Comparison of ENCODE assay signal across 10 mouse cellular contexts in genomic region chr8:106507761-106508331, GRCm38 (mm10). TPM values are rescaled to one million over a fixed set of nuclear protein-coding genes. Genes with fewer than 3 reads are reported as not detected.
DNase-seq lines count a peak whose midpoint lies in the region; ATAC-seq and TF ChIP-seq lines count a peak whose summit lies in the region.
"Had no signal": no experiment of that assay in that cellular context is flagged by ENCODE, and none has a peak within 500 bp of the region (broad histone marks: within the 10 kb centered on the region; RNA-seq: fewer than 3 reads in every experiment).

No protein-coding gene starts in this region.

- no peaks in the 10 kb centered on the region for H3K9me3 ChIP-seq in heart, embryonic 16.5 days (replicated peaks; ENCODE audit: control insufficient read depth, low read length)
- H3K9me3 ChIP-seq in limb, embryonic 14.5 days (ENCODE audit: control insufficient read depth, low read length) = no peaks in the 10 kb centered on the region
- H3K9me3 ChIP-seq in midbrain, embryonic 14.5 days (ENCODE audit: control insufficient read depth, low read length) = no peaks in the 10 kb centered on the region

- 1% methylated on average over 30 of the region's 30 CpGs for WGBS in heart, embryonic 16.5 days
- 2% methylated on average over 30 of the region's 30 CpGs for WGBS in limb, embryonic 14.5 days
- WGBS in midbrain, embryonic 14.5 days = under 1% methylated on average over 30 of the region's 30 CpGs

- peak overlapping the region; percentile 82 for H3K4me2 ChIP-seq in heart, embryonic 16.5 days (ENCODE audit: low read depth, low read length)
- H3K4me2 ChIP-seq in limb, embryonic 14.5 days (replicated peaks; ENCODE audit: low read depth, low read length, severe bottlenecking) = peak overlapping the region; percentile 71
- H3K4me2 ChIP-seq in midbrain, embryonic 14.5 days (ENCODE audit: low read length) = peak overlapping the region; percentile 73

- peak; percentile 11 to 46 for DNase-seq in left cerebral cortex, adult 18-20 months (ENCODE audit: low spot score in 2 of 2)
- no peak for DNase-seq in left cerebral cortex, adult 11 months (ENCODE audit: low spot score)
- peak; percentile 27 to 47 for DNase-seq in cerebellum, postnatal 25 days
- DNase-seq in limb, embryonic 14.5 days (ENCODE audit: low spot score) = peak; percentile 56
- peak; percentile 75 for DNase-seq in midbrain, embryonic 14.5 days
- DNase-seq in yolk sac, embryonic 10.5 days (ENCODE audit: low spot score) = peak; percentile 79
- DNase-seq in gastrocnemius, postnatal 14 days = no peak

- no peaks in the 10 kb centered on the region for H3K27me3 ChIP-seq in heart, embryonic 16.5 days (ENCODE audit: control insufficient read depth, insufficient read depth, low read length)
- peaks cover 9% of the 10 kb centered on the region; the same call in 1 of the 2 replicates for H3K27me3 ChIP-seq in limb, embryonic 14.5 days (ENCODE audit: control insufficient read depth, insufficient read depth, low read length)
- H3K27me3 ChIP-seq in midbrain, embryonic 14.5 days (ENCODE audit: control insufficient read depth, insufficient read depth, low read length) = peaks cover 63% of the 10 kb centered on the region

- no peak for ATAC-seq in heart, embryonic 16.5 days (replicated peaks; ENCODE audit: extremely low read depth, insufficient read depth, low FRiP score)
- no peak for ATAC-seq in limb, embryonic 14.5 days (ENCODE audit: low FRiP score, low read depth)
- no peak for ATAC-seq in midbrain, embryonic 14.5 days (ENCODE audit: low FRiP score, low TSS enrichment)

- H3K36me3 ChIP-seq in heart, embryonic 16.5 days (ENCODE audit: control insufficient read depth, insufficient read depth) = no peaks in the 10 kb centered on the region
- no peaks in the 10 kb centered on the region for H3K36me3 ChIP-seq in limb, embryonic 14.5 days (ENCODE audit: control insufficient read depth, insufficient read depth, low read length)
- no peaks in the 10 kb centered on the region for H3K36me3 ChIP-seq in midbrain, embryonic 14.5 days (ENCODE audit: control insufficient read depth, insufficient read depth, low read length)

- H3K4me3 ChIP-seq in heart, embryonic 16.5 days (ENCODE audit: low read length) = peak overlapping the region; percentile 55
- peak overlapping the region; percentile 28 for H3K4me3 ChIP-seq in limb, embryonic 14.5 days (replicated peaks; ENCODE audit: low read length)
- peak overlapping the region; percentile 31 for H3K4me3 ChIP-seq in midbrain, embryonic 14.5 days (replicated peaks; ENCODE audit: low read depth, low read length)

- H3K27ac ChIP-seq in heart, embryonic 16.5 days (ENCODE audit: low read length) = no peak overlapping the region
- peak overlapping the region; percentile 41 for H3K27ac ChIP-seq in limb, embryonic 14.5 days (replicated peaks; ENCODE audit: low read depth, low read length)
- no peak overlapping the region for H3K27ac ChIP-seq in midbrain, embryonic 14.5 days (replicated peaks; ENCODE audit: low read depth, low read length)

- peak overlapping the region; percentile 74 for H3K9ac ChIP-seq in heart, embryonic 16.5 days (ENCODE audit: low read length)
- peak overlapping the region; percentile 38; the same call in 1 of the 2 replicates for H3K9ac ChIP-seq in limb, embryonic 14.5 days (ENCODE audit: low read depth, low read length, severe bottlenecking)
- peak overlapping the region; percentile 34 for H3K9ac ChIP-seq in midbrain, embryonic 14.5 days (replicated peaks; ENCODE audit: low read length)

- no peak for TF ChIP-seq POLR2A in limb, embryonic 14.5 days (IDR thresholded peaks at IDR 0.05; ENCODE audit: borderline replicate concordance, extremely low read depth, insufficient read depth, insufficient read length)

- H3K4me1 ChIP-seq in heart, embryonic 16.5 days (ENCODE audit: control insufficient read depth, insufficient read depth, low read length) = peaks cover 14% of the 10 kb centered on the region
- H3K4me1 ChIP-seq in limb, embryonic 14.5 days (ENCODE audit: control insufficient read depth, insufficient read depth, low read length) = peaks cover 42% of the 10 kb centered on the region
- H3K4me1 ChIP-seq in midbrain, embryonic 14.5 days (ENCODE audit: control insufficient read depth, insufficient read depth, low read length) = peaks cover 27% of the 10 kb centered on the region

- intact Hi-C loops in gastrocnemius, postnatal 14 days (cut with DNase I; ENCODE audit: low total_unique reads) = no loop called here

RNA-seq across cellular contexts. Expression of gene Cdh3, which starts 2.8 kb away (rescaled TPM):
- under 1 TPM; 0.33 to 0.44 TPM for total RNA-seq in left cerebral cortex, adult 18-20 months (2021)
- 15.0 and 17.3 TPM in 2 replicates for polyA plus RNA-seq in heart, embryonic 16.5 days (2015; fragmentation: Nextera tagmentation; extraction: Ambion mirVana)
- 49.5 and 60.4 TPM in 2 replicates for polyA plus RNA-seq in limb, embryonic 14.5 days (2012; rRNA removed)
- 23.0 and 25.0 TPM in 2 replicates for polyA plus RNA-seq in limb, embryonic 14.5 days (2014; fragmentation: Nextera tagmentation; extraction: Ambion mirVana)
- 0.22 and 0.23 TPM in 2 replicates for polyA plus RNA-seq in midbrain, embryonic 14.5 days (2014; fragmentation: Nextera tagmentation; extraction: Ambion mirVana)
- total RNA-seq in gastrocnemius, postnatal 14 days (2021) = under 1 TPM; 0.16 to 0.29 TPM

RNA-seq across cellular contexts. Expression of gene 6030452D12Rik, which starts 7.5 kb away (rescaled TPM):
- total RNA-seq in left cerebral cortex, adult 18-20 months (2021) = not detected
- not detected in 2 replicates for polyA plus RNA-seq in heart, embryonic 16.5 days (2015; fragmentation: Nextera tagmentation; extraction: Ambion mirVana)
- polyA plus RNA-seq in limb, embryonic 14.5 days (2012; rRNA removed) = not detected in 2 replicates
- polyA plus RNA-seq in limb, embryonic 14.5 days (2014; fragmentation: Nextera tagmentation; extraction: Ambion mirVana) = not detected in 2 replicates
- not detected in 2 replicates for polyA plus RNA-seq in midbrain, embryonic 14.5 days (2014; fragmentation: Nextera tagmentation; extraction: Ambion mirVana)
- total RNA-seq in gastrocnemius, postnatal 14 days (2021) = not detected
- total RNA-seq: adrenal gland, postnatal 36 days; left cerebral cortex, adult 8-10 months had no signal

Comparison
In these comparisons a context has a peak if more than half of its experiments do, and no peak if none do; other contexts are left out.
1. DNase-seq: peak in left cerebral cortex, adult 18-20 months (2 of 2), cerebellum, postnatal 25 days (2 of 2), limb, embryonic 14.5 days (single experiment), midbrain, embryonic 14.5 days (single experiment) and yolk sac, embryonic 10.5 days (single experiment); none in left cerebral cortex, adult 11 months (single experiment) and gastrocnemius, postnatal 14 days (single experiment).
2. RNA of gene Cdh3, which starts 2.8 kb away (polyA plus RNA-seq): 23.0 to 60.4 TPM in limb, embryonic 14.5 days and 15.0 to 17.3 TPM in heart, embryonic 16.5 days; 0.22 to 0.23 TPM in midbrain, embryonic 14.5 days; every median in the first group is over 10 times any median in the second.
3. Peak in every context shown above with its lines, with median percentiles within 50 percentile points of each other: H3K4me2 ChIP-seq, H3K4me3 ChIP-seq and H3K9ac ChIP-seq.